8 mouse cellular contexts compared by ENCODE assay signal in genomic region chr10:80928586-80929298, GRCm38 (mm10). TPM values are rescaled to one million over a fixed set of nuclear protein-coding genes. Genes with fewer than 3 reads are reported as not detected.
A peak's percentile ranks its signal among the peaks of the same experiment; 100 is the strongest.
DNase-seq lines count a peak whose midpoint lies in the region; ATAC-seq and TF ChIP-seq lines count a peak whose summit lies in the region.

No protein-coding gene starts in this region.

- peak; percentile 5; the same call in 1 of the 2 replicates for TF ChIP-seq CTCF in G1E (IDR thresholded peaks at IDR 0.05; ENCODE audit: low read depth, low read length)
- peak; percentile 94 for TF ChIP-seq CTCF in lung, embryonic 14.5 days (IDR thresholded peaks at IDR 0.05; ENCODE audit: low read depth)

- H3K27ac ChIP-seq in forebrain, embryonic 16.5 days (ENCODE audit: low read length): peak overlapping the region; percentile 61
- H3K27ac ChIP-seq in lung, embryonic 14.5 days (ENCODE audit: low read depth): peak overlapping the region; percentile 95

- no peaks in the 10 kb centered on the region for H3K9me3 ChIP-seq in G1E (replicated peaks)
- no peaks in the 10 kb centered on the region; the same call in 1 of the 2 replicates for H3K9me3 ChIP-seq in forebrain, embryonic 16.5 days (ENCODE audit: control insufficient read depth, low read length)
- H3K9me3 ChIP-seq in lung, embryonic 14.5 days (ENCODE audit: low read depth, low read length): no peaks in the 10 kb centered on the region

- peak overlapping the region; percentile 88 for H3K9ac ChIP-seq in forebrain, embryonic 16.5 days (replicated peaks; ENCODE audit: low read depth, low read length)
- H3K9ac ChIP-seq in lung, embryonic 14.5 days: peak overlapping the region; percentile 62

- peak; percentile 87 for DNase-seq in G1E (ENCODE audit: low spot score)
- DNase-seq in cerebellum, adult 11-12 months: peak; percentile 92
- peak; percentile 90 to 91 for DNase-seq in heart, postnatal 36 days
- DNase-seq in layer of hippocampus, adult 8-10 months (ENCODE audit: low spot score in 2 of 2): peak; percentile 88 to 93
- DNase-seq in lung, embryonic 14.5 days: peak; percentile 96
- DNase-seq in testis, postnatal 14 days (ENCODE audit: low spot score): peak; percentile 85

- peaks cover 50% of the 10 kb centered on the region for H3K4me1 ChIP-seq in G1E (ENCODE audit: insufficient read depth, low read depth, low read length)
- peaks cover 48% of the 10 kb centered on the region for H3K4me1 ChIP-seq in forebrain, embryonic 16.5 days (replicated peaks; ENCODE audit: control insufficient read depth, insufficient read depth, low read length)
- peaks cover 31% of the 10 kb centered on the region for H3K4me1 ChIP-seq in lung, embryonic 14.5 days (ENCODE audit: insufficient read depth)

- ATAC-seq in G1E (ENCODE audit: extremely low read depth, insufficient number of reproducible peaks, low FRiP score, poor library complexity, severe bottlenecking): no peak
- peak; percentile 41 for ATAC-seq in forebrain, embryonic 16.5 days
- peak; percentile 28 for ATAC-seq in lung, embryonic 14.5 days (ENCODE audit: insufficient read depth)
- ATAC-seq in neutrophil, adult 5-6 weeks (ENCODE audit: extremely low read depth, insufficient number of reproducible peaks, low FRiP score, poor library complexity, severe bottlenecking): peak; percentile 52

- peak overlapping the region; percentile 91 for H3K4me2 ChIP-seq in forebrain, embryonic 16.5 days (ENCODE audit: low read length)
- peak overlapping the region; percentile 96 for H3K4me2 ChIP-seq in lung, embryonic 14.5 days

- no peaks in the 10 kb centered on the region for H3K36me3 ChIP-seq in G1E (replicated peaks)
- H3K36me3 ChIP-seq in forebrain, embryonic 16.5 days (ENCODE audit: control insufficient read depth, insufficient read depth): no peaks in the 10 kb centered on the region
- H3K36me3 ChIP-seq in lung, embryonic 14.5 days (ENCODE audit: insufficient read depth): no peaks in the 10 kb centered on the region

- WGBS in forebrain, embryonic 16.5 days: under 1% methylated on average over 48 of the region's 48 CpGs
- under 1% methylated on average over 48 of the region's 48 CpGs for WGBS in lung, embryonic 14.5 days

- intact Hi-C loops in heart, postnatal 36 days (cut with DNase I): loop anchor here (1.0 to 5.0 kb wide), 2 partner anchors 41 to 60 kb away; no protein-coding TSS in a partner anchor

- H3K4me3 ChIP-seq in G1E (ENCODE audit: low read depth, low read length): peak overlapping the region; percentile 72
- H3K4me3 ChIP-seq in forebrain, embryonic 16.5 days (replicated peaks; ENCODE audit: low read length): peak overlapping the region; percentile 61
- H3K4me3 ChIP-seq in lung, embryonic 14.5 days (ENCODE audit: low read depth, low read length): peak overlapping the region; percentile 50

- peaks cover 41% of the 10 kb centered on the region for H3K27me3 ChIP-seq in G1E (ENCODE audit: insufficient read depth, low read length)
- H3K27me3 ChIP-seq in forebrain, embryonic 16.5 days (replicated peaks; ENCODE audit: control insufficient read depth, insufficient read depth, low read length): peaks cover 24% of the 10 kb centered on the region
- H3K27me3 ChIP-seq in lung, embryonic 14.5 days (ENCODE audit: insufficient read depth, low read length): peaks cover 36% of the 10 kb centered on the region

RNA-seq across cellular contexts. Expression of gene Gadd45b, which starts 1.1 kb away (rescaled TPM):
- total RNA-seq in G1E (2014; fragmentation: Nextera tagmentation) (2.1 and 5.7 TPM in 2 replicates), G1E (2017) (1.1 and 1.9 TPM in 2 replicates)
- 2.8 and 3.7 TPM in 2 replicates for polyA plus RNA-seq in G1E (2012)
- polyA plus RNA-seq in forebrain, embryonic 16.5 days (2015; fragmentation: Nextera tagmentation; extraction: Ambion mirVana): 5.8 and 7.0 TPM in 2 replicates
- total RNA-seq in heart, postnatal 36 days (2021): 10 to 100 TPM; 11.0 to 18.7 TPM
- 10 to 100 TPM; 17.4 to 22.9 (median 20.2) TPM for total RNA-seq in layer of hippocampus, adult 8-10 months (2022)
- polyA plus RNA-seq in lung, embryonic 14.5 days (2014; fragmentation: Nextera tagmentation; extraction: Ambion mirVana): 18.3 and 24.6 TPM in 2 replicates
- total RNA-seq in neutrophil, adult 5-6 weeks (2017): 59.9 and 63.2 TPM in 2 replicates

RNA-seq across cellular contexts. Expression of gene Lmnb2, which starts 10.7 kb away (rescaled TPM):
- total RNA-seq in G1E (2014; fragmentation: Nextera tagmentation) (3.0 and 3.1 TPM in 2 replicates), G1E (2017) (4.8 and 5.5 TPM in 2 replicates)
- 10.2 and 11.9 TPM in 2 replicates for polyA plus RNA-seq in G1E (2012)
- polyA plus RNA-seq in forebrain, embryonic 16.5 days (2015; fragmentation: Nextera tagmentation; extraction: Ambion mirVana): 53.2 and 59.8 TPM in 2 replicates
- total RNA-seq in heart, postnatal 36 days (2021): 1 to 10 TPM; 3.6 to 4.9 TPM
- total RNA-seq in layer of hippocampus, adult 8-10 months (2022): 10 to 100 TPM; 17.2 to 22.9 (median 19.9) TPM
- polyA plus RNA-seq in lung, embryonic 14.5 days (2014; fragmentation: Nextera tagmentation; extraction: Ambion mirVana): 22.9 and 24.4 TPM in 2 replicates
- total RNA-seq in neutrophil, adult 5-6 weeks (2017): 8.0 and 11.8 TPM in 2 replicates

RNA-seq across cellular contexts. Expression of gene Timm13, which starts 28.0 kb away (rescaled TPM):
- total RNA-seq in G1E (2014; fragmentation: Nextera tagmentation) (34.0 and 51.2 TPM in 2 replicates), G1E (2017) (70.4 and 75.5 TPM in 2 replicates)
- 295 and 345 TPM in 2 replicates for polyA plus RNA-seq in G1E (2012)
- 298 and 299 TPM in 2 replicates for polyA plus RNA-seq in forebrain, embryonic 16.5 days (2015; fragmentation: Nextera tagmentation; extraction: Ambion mirVana)
- total RNA-seq in heart, postnatal 36 days (2021): 100 to 1,000 TPM; 129 to 145 TPM
- 100 to 1,000 TPM; 112 to 139 (median 124) TPM for total RNA-seq in layer of hippocampus, adult 8-10 months (2022)
- 315 and 321 TPM in 2 replicates for polyA plus RNA-seq in lung, embryonic 14.5 days (2014; fragmentation: Nextera tagmentation; extraction: Ambion mirVana)
- total RNA-seq in neutrophil, adult 5-6 weeks (2017): 15.1 and 23.1 TPM in 2 replicates

RNA-seq across cellular contexts. Expression of gene Tmprss9, which starts 57.1 kb away (rescaled TPM):
- total RNA-seq in G1E (2014; fragmentation: Nextera tagmentation) (not detected in 2 replicates), G1E (2017) (0.05 and 0.06 TPM in 2 replicates)
- polyA plus RNA-seq in G1E (2012): 0.02 TPM in 1 of 2 replicates, not detected in the other
- 0.24 and 0.25 TPM in 2 replicates for polyA plus RNA-seq in forebrain, embryonic 16.5 days (2015; fragmentation: Nextera tagmentation; extraction: Ambion mirVana)
- total RNA-seq in heart, postnatal 36 days (2021): not detected
- under 1 TPM; 0.35 to 0.66 (median 0.46) TPM for total RNA-seq in layer of hippocampus, adult 8-10 months (2022)
- polyA plus RNA-seq in lung, embryonic 14.5 days (2014; fragmentation: Nextera tagmentation; extraction: Ambion mirVana): 0.05 TPM in 1 of 2 replicates, not detected in the other
- not detected in 2 replicates for total RNA-seq in neutrophil, adult 5-6 weeks (2017)
